Comparison of ENCODE assay signal across 9 mouse cellular contexts in genomic region chr3:69861789-69862395, GRCm38 (mm10). TPM values are rescaled to one million over a fixed set of nuclear protein-coding genes. Genes with fewer than 3 reads are reported as not detected.
A peak's percentile ranks its signal among the peaks of the same experiment; 100 is the strongest.
DNase-seq lines count a peak whose midpoint lies in the region; ATAC-seq and TF ChIP-seq lines count a peak whose summit lies in the region.
"Had no signal": no experiment of that assay in that cellular context is flagged by ENCODE, and none has a peak within 500 bp of the region (broad histone marks: within the 10 kb centered on the region; RNA-seq: fewer than 3 reads in every experiment).

No protein-coding gene starts in this region.

- peaks cover 3% of the 10 kb centered on the region; the same call in 1 of the 2 replicates for H3K9me3 ChIP-seq in heart, embryonic 16.5 days (replicated peaks; ENCODE audit: control insufficient read depth, low read length)
- no peaks in the 10 kb centered on the region for H3K9me3 ChIP-seq in hindbrain, embryonic 16.5 days (ENCODE audit: control insufficient read depth, low read length)
- no peaks in the 10 kb centered on the region for H3K9me3 ChIP-seq in midbrain, embryonic 16.5 days (replicated peaks; ENCODE audit: control insufficient read depth, low read length, poor library complexity, severe bottlenecking)

- WGBS in heart, embryonic 16.5 days: 36% methylated on average over 9 of the region's 9 CpGs
- WGBS in heart, adult 2 months: 44% methylated on average over 9 of the region's 9 CpGs
- WGBS in hindbrain, embryonic 16.5 days: 59% methylated on average over 9 of the region's 9 CpGs
- WGBS in midbrain, embryonic 16.5 days: 60% methylated on average over 9 of the region's 9 CpGs

- 0 out of 2 replicates have a peak, but pooled peaks cover 8% of the 10 kb centered on the region for H3K27me3 ChIP-seq in heart, embryonic 16.5 days (ENCODE audit: control insufficient read depth, insufficient read depth, low read length)
- no peaks in the 10 kb centered on the region; the same call in 1 of the 2 replicates for H3K27me3 ChIP-seq in heart, adult 2 months (ENCODE audit: control insufficient read depth, insufficient read depth, low read length)
- no peaks in the 10 kb centered on the region; the same call in 1 of the 2 replicates for H3K27me3 ChIP-seq in hindbrain, embryonic 16.5 days (replicated peaks; ENCODE audit: control insufficient read depth, insufficient read depth, low read length)
- H3K27me3 ChIP-seq in midbrain, embryonic 16.5 days (ENCODE audit: control insufficient read depth, insufficient read depth, low read depth, low read length): no peaks in the 10 kb centered on the region

- intact Hi-C loops in heart, adult 2 months (cut with DNase I): no loop called here

- H3K4me3 ChIP-seq in heart, embryonic 16.5 days (ENCODE audit: low read length): peak overlapping the region; percentile 57
- H3K4me3 ChIP-seq in heart, adult 2 months: no peak overlapping the region
- peak overlapping the region; percentile 58 for H3K4me3 ChIP-seq in hindbrain, embryonic 16.5 days (ENCODE audit: low read length)
- peak overlapping the region; percentile 59 for H3K4me3 ChIP-seq in midbrain, embryonic 16.5 days (ENCODE audit: low read depth, low read length)

- H3K4me1 ChIP-seq in heart, embryonic 16.5 days (ENCODE audit: control insufficient read depth, insufficient read depth, low read length): peaks cover 4% of the 10 kb centered on the region
- no peaks in the 10 kb centered on the region for H3K4me1 ChIP-seq in heart, adult 2 months (ENCODE audit: control insufficient read depth, insufficient read depth, low read length)
- 0 out of 2 replicates have a peak, but pooled peaks cover 3% of the 10 kb centered on the region for H3K4me1 ChIP-seq in hindbrain, embryonic 16.5 days (ENCODE audit: control insufficient read depth, insufficient read depth, low read depth, low read length)
- 0 out of 2 replicates have a peak, but pooled peaks cover 4% of the 10 kb centered on the region for H3K4me1 ChIP-seq in midbrain, embryonic 16.5 days (ENCODE audit: control insufficient read depth, insufficient read depth, low read length)

- no peak for ATAC-seq in heart, embryonic 16.5 days (replicated peaks; ENCODE audit: extremely low read depth, insufficient read depth, low FRiP score)
- ATAC-seq in hindbrain, embryonic 16.5 days: 0 out of 2 replicates have a peak, but pooled peaks have one; percentile 1
- 0 out of 2 replicates have a peak, but pooled peaks have one; percentile 5 for ATAC-seq in midbrain, embryonic 16.5 days

- no peak for TF ChIP-seq CTCF in heart, adult 2 months (IDR thresholded peaks at IDR 0.05)

- DNase-seq in heart, adult 2 months: no peak
- peak; percentile 10 to 32 for DNase-seq in cerebellum, postnatal 36 days
- DNase-seq in thymus, postnatal 25 days: no peak
- no peak for DNase-seq in left cerebral cortex, adult 11 months (ENCODE audit: low spot score)
- no peak for DNase-seq in right cerebral cortex, adult 2 months (ENCODE audit: low spot score in 2 of 2)
- DNase-seq: adrenal gland, adult 2 months had no signal

- no peak for TF ChIP-seq POLR2A in heart, adult 2 months (IDR thresholded peaks at IDR 0.05; ENCODE audit: insufficient read depth, low read depth, low read length)

- H3K9ac ChIP-seq in heart, embryonic 16.5 days (ENCODE audit: low read length): no peak overlapping the region; the same call in 1 of the 2 replicates
- H3K9ac ChIP-seq in heart, adult 2 months (ENCODE audit: low read depth, low read length): no peak overlapping the region
- no peak overlapping the region for H3K9ac ChIP-seq in hindbrain, embryonic 16.5 days (ENCODE audit: low read depth, low read length)
- peak overlapping the region; percentile 64; the same call in 1 of the 2 replicates for H3K9ac ChIP-seq in midbrain, embryonic 16.5 days (ENCODE audit: low read depth, low read length)

- peak overlapping the region; percentile 87 for H3K4me2 ChIP-seq in heart, embryonic 16.5 days (ENCODE audit: low read depth, low read length)
- H3K4me2 ChIP-seq in hindbrain, embryonic 16.5 days (ENCODE audit: low read length): peak overlapping the region; percentile 98
- H3K4me2 ChIP-seq in midbrain, embryonic 16.5 days (ENCODE audit: low read length): peak overlapping the region; percentile 91

- no peak overlapping the region for H3K27ac ChIP-seq in heart, embryonic 16.5 days (ENCODE audit: low read length)
- no peak overlapping the region for H3K27ac ChIP-seq in heart, adult 2 months
- no peak overlapping the region for H3K27ac ChIP-seq in hindbrain, embryonic 16.5 days (ENCODE audit: low read depth, low read length)
- H3K27ac ChIP-seq in midbrain, embryonic 16.5 days (ENCODE audit: low read length): no peak overlapping the region

- TF ChIP-seq EP300 in heart, adult 2 months (IDR thresholded peaks at IDR 0.05; ENCODE audit: insufficient read depth, low read depth, low read length): no peak

- no peaks in the 10 kb centered on the region for H3K36me3 ChIP-seq in heart, embryonic 16.5 days (ENCODE audit: control insufficient read depth, insufficient read depth)
- no peaks in the 10 kb centered on the region for H3K36me3 ChIP-seq in heart, adult 2 months (ENCODE audit: control insufficient read depth, insufficient read depth, low read length)
- H3K36me3 ChIP-seq in hindbrain, embryonic 16.5 days (ENCODE audit: control insufficient read depth, insufficient read depth, low read length): no peaks in the 10 kb centered on the region
- H3K36me3 ChIP-seq in midbrain, embryonic 16.5 days (ENCODE audit: control insufficient read depth, insufficient read depth, low read length): no peaks in the 10 kb centered on the region

- no peaks in the 10 kb centered on the region for H3K79me2 ChIP-seq in heart, adult 2 months (replicated peaks; ENCODE audit: control insufficient read depth, insufficient read depth, low read length)

RNA-seq across cellular contexts. Expression of gene Sptssb, which starts 2.2 kb away (rescaled TPM):
- polyA plus RNA-seq in heart, embryonic 16.5 days (2015; fragmentation: Nextera tagmentation; extraction: Ambion mirVana): 2.6 and 6.6 TPM in 2 replicates
- not detected for total RNA-seq in heart, adult 2 months (2021)
- 0.41 TPM in 1 of 2 replicates, not detected in the other for polyA plus RNA-seq in heart, adult 2 months (2012; rRNA removed)
- 1.6 and 2.1 TPM in 2 replicates for polyA plus RNA-seq in hindbrain, embryonic 16.5 days (2015; fragmentation: Nextera tagmentation; extraction: Ambion mirVana)
- 0.37 and 1.2 TPM in 2 replicates for polyA plus RNA-seq in midbrain, embryonic 16.5 days (2015; fragmentation: Nextera tagmentation; extraction: Ambion mirVana)
- total RNA-seq: adrenal gland, adult 2 months had no signal
- polyA plus RNA-seq: adrenal gland, adult 2 months had no signal

Comparison
In these comparisons a context has a peak if more than half of its experiments do, and no peak if none do; other contexts are left out.
1. DNase-seq: peak in cerebellum, postnatal 36 days (2 of 2); none in heart, adult 2 months (0 of 2), thymus, postnatal 25 days (single experiment), left cerebral cortex, adult 11 months (single experiment) and right cerebral cortex, adult 2 months (0 of 2).
2. Peak in every context shown above with its lines, with median percentiles within 50 percentile points of each other: H3K4me2 ChIP-seq.